Mouse (Mus musculus) kidney, postnatal 14 days (tissue): ENCODE measurements around the gene Pmvk.
A peak's percentile ranks its signal among the peaks of the same experiment; 100 is the strongest.

Experiments
- DNase-seq: peaks from one replicate; pipeline ENCODE4 v3.0.0; 2022; ENCODE audit warnings: mixed read lengths

The Pmvk gene

GRCm38 (mm10) chr3:89484766-89485524 is 30.6 kb downstream of the Pmvk start:
- DNase-seq = peak; percentile 85

DNA sequence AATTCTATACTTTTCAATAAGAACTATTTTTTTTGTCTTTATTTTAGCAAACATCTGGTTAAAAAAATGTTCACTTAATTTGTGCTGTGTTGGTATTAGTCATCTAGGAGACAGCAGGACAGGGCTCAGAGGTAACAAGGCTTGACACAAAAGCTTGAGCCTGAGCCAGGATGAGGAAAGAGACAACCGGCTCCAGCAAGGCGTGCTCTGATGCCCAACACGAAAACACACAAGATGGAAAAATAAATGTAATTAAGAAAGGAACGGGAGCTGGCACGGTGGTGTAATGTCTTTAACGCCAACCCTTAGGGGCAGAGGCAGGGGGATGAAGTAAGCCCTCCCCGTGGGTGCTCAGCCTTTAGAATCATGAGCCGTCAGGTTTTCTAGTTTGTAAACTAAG is 31.8 kb downstream of the Pmvk start:
- no peak for DNase-seq

DNA sequence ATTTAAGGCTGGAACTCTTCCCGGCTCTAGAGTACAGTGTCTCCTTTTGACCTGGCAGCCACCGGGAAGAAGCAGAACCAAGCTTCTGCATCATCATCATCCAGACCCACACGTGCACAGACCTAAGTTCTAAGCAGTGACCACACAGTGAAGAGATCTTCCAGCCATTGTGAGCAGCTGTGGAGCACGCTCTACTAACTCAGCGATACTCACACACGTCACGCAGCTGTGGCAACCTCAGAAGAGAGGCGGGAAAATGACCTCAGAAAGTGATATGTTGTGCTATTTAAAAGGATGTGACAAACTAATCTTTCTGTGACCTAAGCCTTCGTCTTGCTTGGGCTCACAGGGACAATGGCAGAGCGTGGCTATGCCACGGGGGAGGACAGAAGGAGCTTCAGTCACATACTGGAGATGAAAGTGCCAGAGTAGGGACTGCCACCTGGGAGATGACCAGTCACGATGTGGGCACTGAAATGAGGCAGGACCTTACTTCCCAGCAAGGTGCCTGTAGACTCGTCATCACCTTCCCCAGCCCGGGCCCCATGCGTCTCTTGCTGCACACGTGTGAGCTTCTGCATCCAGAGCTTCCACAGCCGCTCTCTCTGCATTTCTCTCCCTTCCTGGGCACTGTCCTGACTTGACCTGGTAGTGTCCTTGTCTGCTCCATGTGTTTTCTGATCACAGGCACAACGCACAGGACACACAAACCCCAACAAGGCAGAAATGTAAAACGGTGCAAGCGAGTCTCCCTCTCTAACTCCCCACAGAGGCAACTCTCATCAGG is 32.8 kb downstream of the Pmvk start:
- no peak for DNase-seq

DNA sequence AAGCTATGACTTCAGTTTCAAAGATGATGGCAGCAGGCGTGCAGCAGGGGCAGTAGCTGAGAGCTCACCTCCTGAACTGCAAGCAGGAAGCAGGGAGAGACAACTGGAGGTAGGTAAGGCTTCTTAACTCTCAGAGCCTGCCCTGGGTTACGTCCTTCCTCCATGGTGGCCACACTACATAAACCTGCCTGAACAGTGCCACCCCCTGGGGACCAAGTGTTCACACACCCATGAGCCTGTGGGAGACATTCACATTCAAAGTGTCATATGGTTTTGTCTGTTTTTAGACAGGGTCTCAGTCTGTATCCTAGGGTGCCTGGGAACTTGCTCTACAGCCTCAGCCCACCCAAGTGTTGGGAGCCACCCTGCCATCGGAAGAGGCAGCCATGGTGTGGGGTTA is 36.4 kb downstream of the Pmvk start:
- no peak for DNase-seq

GRCm38 (mm10) chr3:89491559-89491958 is 37.2 kb downstream of the Pmvk start:
- DNase-seq = no peak

- DNase-seq = peak; percentile 86
Measured at GRCm38 (mm10) chr3:89492701-89493151, 38.4 kb downstream of the Pmvk start.

- DNase-seq = no peak
Measured at GRCm38 (mm10) chr3:89494630-89495029, 40.3 kb downstream of the Pmvk start.

DNA sequence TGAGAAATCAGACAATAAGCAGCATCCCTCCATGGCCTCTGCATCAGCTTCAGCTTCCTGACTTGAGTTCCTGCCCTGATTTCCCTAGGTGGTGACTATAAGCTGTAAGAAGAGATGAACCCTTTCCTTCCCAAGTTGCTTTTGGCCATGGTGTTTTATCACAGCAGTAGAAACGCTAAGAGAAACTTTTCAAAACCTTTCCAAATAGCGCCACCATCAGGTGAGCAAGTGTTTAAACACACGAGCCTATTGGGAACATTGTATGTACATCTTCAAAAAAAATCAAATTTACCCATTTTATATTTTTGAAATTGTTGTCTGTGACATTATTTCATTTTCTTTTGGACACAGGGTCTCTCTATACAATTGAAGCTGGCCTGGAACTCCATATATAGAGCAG is 42.0 kb downstream of the Pmvk start:
- no peak for DNase-seq

DNA sequence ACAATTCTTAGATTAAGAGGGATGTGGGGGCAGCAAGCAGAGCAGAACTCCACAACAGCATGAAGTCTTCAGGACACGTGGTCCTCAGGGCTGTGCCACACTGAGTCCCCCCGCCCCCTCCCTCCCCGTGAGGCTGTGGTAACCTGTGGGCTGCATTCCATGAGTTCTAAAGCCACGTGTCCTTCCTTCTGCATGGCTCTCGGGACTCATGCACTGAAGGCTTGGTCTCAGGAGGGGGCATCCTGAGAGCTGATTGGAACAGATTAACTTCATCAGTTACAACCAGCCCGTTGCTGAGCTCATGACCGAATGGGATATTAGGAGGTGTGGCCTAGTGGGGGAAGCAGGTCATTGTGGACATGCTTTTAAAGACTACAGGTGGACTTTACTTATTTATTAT is 45.4 kb downstream of the Pmvk start:
- DNase-seq = no peak

GRCm38 (mm10) chr3:89501486-89501885 is 47.1 kb downstream of the Pmvk start:
- no peak for DNase-seq

DNA sequence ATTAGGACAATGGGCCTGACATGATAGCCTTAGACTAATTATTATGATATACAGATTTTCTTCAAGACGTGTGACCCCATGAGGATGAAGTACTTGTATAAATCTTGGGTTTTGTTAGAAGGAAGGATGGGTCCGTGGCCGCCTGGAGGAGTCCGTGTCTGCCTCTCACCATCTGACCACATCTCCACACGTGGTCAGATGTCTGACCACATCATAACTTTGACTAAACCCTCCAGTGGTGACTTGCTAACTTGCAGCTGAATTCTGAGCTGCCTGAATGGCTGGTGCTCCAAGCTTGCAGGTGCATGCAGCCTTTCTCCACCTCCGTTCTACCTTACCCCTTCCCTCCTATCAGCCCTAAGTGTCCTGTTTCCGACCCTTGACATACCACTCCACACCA is 48.2 kb downstream of the Pmvk start:
- no peak for DNase-seq

DNA sequence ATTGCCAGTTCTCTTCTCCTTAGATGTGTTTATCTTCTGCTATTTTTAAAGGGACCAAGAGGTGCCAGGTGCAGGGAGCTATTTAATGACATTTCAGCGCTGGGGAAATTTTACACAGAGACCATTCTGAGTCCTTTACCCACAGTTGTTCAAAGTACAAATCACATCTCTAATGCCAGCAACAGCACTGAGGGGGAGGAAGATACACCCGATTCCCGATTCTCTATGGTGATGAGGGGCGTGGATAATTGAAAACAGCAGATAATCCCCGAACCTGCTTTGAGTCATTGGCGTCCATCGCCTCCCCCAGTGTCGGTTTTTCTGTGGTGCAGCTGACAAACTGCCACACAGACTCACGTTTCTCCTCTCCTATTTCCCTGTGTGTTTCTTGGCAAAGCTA is 53.7 kb downstream of the Pmvk start:
- no peak for DNase-seq

- DNase-seq = peak; percentile 51
Measured at GRCm38 (mm10) chr3:89510979-89511378, 56.6 kb downstream of the Pmvk start.

GRCm38 (mm10) chr3:89511400-89511799 is 57.1 kb downstream of the Pmvk start:
- DNase-seq = no peak

DNA sequence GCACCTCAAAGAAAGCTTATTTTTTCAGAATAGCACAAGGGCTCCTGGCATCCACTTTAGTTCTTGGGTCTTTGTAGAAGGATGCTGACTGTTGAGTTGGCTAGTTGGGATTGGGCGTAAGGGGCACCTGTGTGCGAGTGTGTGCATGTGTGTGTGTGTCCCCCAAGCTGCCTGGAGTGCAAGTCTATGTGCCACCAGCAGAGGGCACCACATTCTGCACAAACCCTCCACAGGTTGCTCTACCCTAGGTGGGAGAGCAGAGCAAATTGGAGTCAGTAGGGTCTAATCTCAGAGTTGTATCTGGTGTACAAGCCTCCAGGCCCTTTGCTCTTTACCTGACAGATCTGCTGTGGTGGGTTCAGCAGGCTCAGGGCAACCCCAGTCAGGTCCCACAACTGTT is 57.9 kb downstream of the Pmvk start:
- no peak for DNase-seq

DNA sequence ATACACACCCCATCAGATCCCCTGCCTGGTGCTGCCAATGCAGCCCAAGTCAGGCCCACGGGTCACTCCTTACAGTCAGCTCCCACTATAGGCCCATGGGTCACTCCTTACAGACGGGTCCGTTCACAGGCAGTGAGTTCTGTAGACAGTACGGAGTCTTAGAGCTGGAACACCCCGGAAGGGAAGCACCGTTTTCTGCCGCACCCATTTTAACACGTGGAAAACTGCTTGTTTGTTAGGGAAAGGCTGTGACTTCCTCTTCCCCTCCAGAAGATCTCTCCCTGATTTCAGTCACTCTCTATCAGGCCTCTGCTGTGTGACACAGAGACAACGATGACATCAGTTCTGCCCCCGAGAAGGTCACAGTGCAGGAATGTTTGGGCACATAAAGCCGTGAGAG is 61.1 kb downstream of the Pmvk start:
- no peak for DNase-seq

DNA sequence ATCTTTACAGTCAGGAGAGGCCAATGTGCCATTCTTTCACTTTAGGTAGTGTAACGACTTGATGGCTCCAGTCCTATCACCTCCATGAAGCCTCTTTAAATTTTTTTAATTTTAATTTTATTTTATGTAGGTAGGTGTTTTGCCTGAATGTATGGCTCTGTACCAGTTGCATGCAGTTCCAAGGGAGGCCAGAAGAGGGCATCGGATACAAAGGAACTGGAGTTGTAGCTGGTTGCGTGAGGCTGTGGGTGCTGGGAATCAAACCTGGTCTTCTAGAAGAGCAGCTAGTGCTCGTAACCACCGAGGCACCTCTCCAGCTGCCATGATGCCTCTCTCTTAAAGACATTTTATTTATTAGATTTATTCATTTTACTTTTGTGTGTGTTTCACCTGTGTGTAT is 62.0 kb downstream of the Pmvk start:
- DNase-seq = no peak
